Mouse (Mus musculus) liver, embryonic 14.5 days (tissue): ENCODE data around the gene Anxa6.

Source experiments
- CTCF ChIP-seq: IDR thresholded peaks from 2 replicates; pipeline ENCODE4 v1.5.1; 2016; ENCODE audit warnings: antibody characterized with exemption, low read depth, control low read depth
- EP300 ChIP-seq: IDR thresholded peaks from 2 replicates; pipeline ENCODE4 v1.6.1; 2016; ENCODE audit warnings: antibody characterized with exemption, low read depth

GRCm38 (mm10) chr11:54987974-54988373, 45.3 kb downstream of the Anxa6 start:
- TF ChIP-seq CTCF (peak; percentile 85), EP300 (no peak)
